Mouse (Mus musculus) heart, embryonic 12.5 days (tissue): Measurements from ENCODE around the gene Vegfa. TPM values are rescaled to one million over a fixed set of nuclear protein-coding genes. Genes with fewer than 3 reads are reported as not detected.

ENCODE experiments used
- ATAC-seq: fragments of 200-750 bp; cut with Nextera tagmentation; 2 replicates; pipeline ENCODE4 v1.8.0; 2017; ENCODE audit warnings: moderate TSS enrichment, moderate library complexity; ENCODE audit not compliant: insufficient number of reproducible peaks, low FRiP score
- H3K27ac ChIP-seq: fragments of 300-500 bp; sonication (generic); 2 replicates; pipeline ENCODE4 v1.5.1; 2016; ENCODE audit warnings: mild to moderate bottlenecking, moderate library complexity; ENCODE audit not compliant: poor library complexity, severe bottlenecking
- H3K27me3 ChIP-seq: fragments of 300-500 bp; sonication (generic); replicated peaks from 2 replicates; pipeline ENCODE4 v1.6.1; 2016; ENCODE audit warnings: mild to moderate bottlenecking, moderate library complexity
- H3K36me3 ChIP-seq: fragments of 300-500 bp; sonication (generic); 2 replicates; pipeline ENCODE4 v1.6.1; 2016; ENCODE audit warnings: mild to moderate bottlenecking, moderate library complexity
- H3K4me1 ChIP-seq: fragments of 300-500 bp; sonication (generic); replicated peaks from 2 replicates; pipeline ENCODE4 v1.6.1; 2016; ENCODE audit warnings: mild to moderate bottlenecking
- H3K4me2 ChIP-seq: fragments of 300-500 bp; sonication (generic); 2 replicates; pipeline ENCODE4 v1.6.1; 2016; ENCODE audit warnings: mild to moderate bottlenecking, moderate library complexity
- H3K4me3 ChIP-seq: fragments of 300-500 bp; sonication (generic); 2 replicates; pipeline ENCODE4 v1.5.1; 2016; ENCODE audit warnings: mild to moderate bottlenecking
- H3K9ac ChIP-seq: fragments of 300-500 bp; sonication (generic); 2 replicates; pipeline ENCODE4 v1.6.1; 2016; ENCODE audit warnings: mild to moderate bottlenecking, moderate library complexity
- H3K9me3 ChIP-seq: fragments of 300-500 bp; sonication (generic); replicated peaks from 2 replicates; pipeline ENCODE4 v1.6.1; 2016; ENCODE audit warnings: mild to moderate bottlenecking, moderate library complexity
- WGBS: fragments of 180-500 bp; shearing (Covaris S2); methylation state at CpG from one replicate; pipeline ENCODE4 v1.1.7; 2016; 5-methylcytosine and 5-hydroxymethylcytosine counted together
- polyA plus RNA-seq: library from polyadenylated mRNA; unstranded; fragments of >200 nt; fragmentation: Nextera tagmentation; extraction: Ambion mirVana; gene quantifications from 2 replicates; pipeline ENCODE4 v1.2.1, GENCODE M21; 2016

Vegfa gene
- polyA plus RNA-seq, 1 experiment from 2014 or later, result 6.5 TPM

DNA sequence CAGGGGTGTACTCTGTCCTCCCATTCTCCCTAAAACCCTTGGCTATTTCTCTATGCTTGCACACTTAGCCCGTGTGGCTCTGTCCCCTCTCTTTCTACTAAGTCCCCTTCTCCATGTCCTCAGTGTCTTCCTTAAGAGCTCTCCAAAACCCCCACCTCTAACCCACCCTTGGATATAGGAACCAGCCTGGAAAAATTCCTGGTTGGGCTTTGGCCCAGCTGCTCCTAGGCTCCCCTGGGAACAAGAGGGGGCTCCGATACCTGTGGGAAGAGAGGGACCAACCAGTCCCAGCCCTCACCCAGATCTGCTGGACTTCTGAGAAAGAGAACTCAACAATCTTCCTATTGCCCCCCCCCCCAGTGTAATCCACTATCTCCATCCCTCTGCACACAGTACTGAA, 1.4 kb upstream of the Vegfa start:
- peaks cover 37% of the 10 kb centered on the region for H3K4me1 ChIP-seq
- 12% methylated on average over 2 of the region's 2 CpGs for WGBS
- no peaks in the 10 kb centered on the region for H3K27me3 ChIP-seq
- H3K9ac ChIP-seq, result no peak overlapping the region; the same call in 1 of the 2 replicates
- H3K4me2 ChIP-seq, result peak overlapping the region; percentile 81
- no peak overlapping the region for H3K27ac ChIP-seq
- ATAC-seq, result no peak
- no peaks in the 10 kb centered on the region for H3K9me3 ChIP-seq
- H3K4me3 ChIP-seq, result no peak overlapping the region
- no peaks in the 10 kb centered on the region for H3K36me3 ChIP-seq

DNA sequence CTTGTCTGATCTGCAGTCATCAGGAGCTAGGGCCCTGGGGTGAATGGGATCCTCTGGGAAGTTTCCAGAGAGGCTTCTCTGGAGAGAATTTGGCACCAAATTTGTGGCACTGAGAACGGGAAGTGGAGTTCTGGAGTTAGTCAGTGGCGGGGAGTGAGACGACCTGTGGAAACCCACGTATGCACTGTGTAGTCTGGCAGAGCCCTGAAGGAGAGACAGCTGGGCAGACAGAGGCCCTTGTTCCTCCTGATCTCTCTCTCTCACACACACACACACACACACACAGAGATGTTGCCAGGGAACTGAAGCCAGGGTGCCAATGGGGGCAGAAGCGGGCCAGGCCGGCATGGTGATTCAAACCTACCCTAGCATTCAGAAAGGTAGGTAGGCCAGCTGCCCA, 953 bp upstream of the Vegfa start:
- WGBS, result 35% methylated on average over 6 of the region's 6 CpGs
- H3K27ac ChIP-seq, result no peak overlapping the region

DNA sequence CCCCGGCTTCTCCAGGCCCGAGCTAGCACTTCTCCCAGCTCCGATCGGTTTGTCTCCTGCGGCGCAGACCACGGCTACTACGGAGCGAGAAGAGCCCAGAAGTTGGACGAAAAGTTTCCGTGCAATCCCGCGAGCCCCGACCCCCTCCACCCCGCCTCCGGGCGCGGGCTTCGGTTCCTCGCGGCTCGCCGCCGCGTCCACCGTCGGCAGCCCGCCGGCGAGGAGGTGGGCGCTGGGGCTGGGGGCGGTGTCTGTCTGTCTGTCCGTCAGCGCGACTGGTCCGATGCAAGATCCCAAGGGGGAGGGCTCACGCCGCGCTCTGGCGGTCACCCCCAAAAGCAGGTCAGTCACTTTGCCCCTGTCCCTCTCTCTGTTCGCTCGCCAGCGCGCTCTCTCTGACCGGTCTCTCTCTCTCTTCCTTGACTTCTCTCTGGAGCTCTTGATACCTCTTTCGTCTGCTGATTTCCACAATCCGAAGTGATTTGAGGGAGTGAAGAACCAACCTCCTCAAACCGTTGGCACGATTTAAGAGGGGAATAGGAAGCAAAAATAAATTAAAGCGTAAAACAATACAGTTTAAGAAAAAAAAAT, 453 bp downstream of the Vegfa start:
- Histone ChIP-seq H3K27me3 (no peaks in the 10 kb centered on the region), H3K9ac (peak overlapping the region; percentile 97), H3K4me2 (peak overlapping the region; percentile 81), H3K9me3 (no peaks in the 10 kb centered on the region), H3K36me3 (no peaks in the 10 kb centered on the region), H3K4me1 (peaks cover 55% of the 10 kb centered on the region), H3K27ac (peak overlapping the region; percentile 95), H3K4me3 (peak overlapping the region; percentile 69)
- ATAC-seq, result no peak
- under 1% methylated on average over 50 of the region's 50 CpGs for WGBS

More for the DNA sequence above, 953 bp upstream of the Vegfa start:
- no peak for ATAC-seq
- Histone ChIP-seq H3K9ac (no peak overlapping the region; the same call in 1 of the 2 replicates), H3K4me2 (peak overlapping the region; percentile 81), H3K4me3 (peak overlapping the region; percentile 69; the same call in 1 of the 2 replicates), H3K4me1 (peaks cover 41% of the 10 kb centered on the region), H3K27me3 (no peaks in the 10 kb centered on the region), H3K36me3 (no peaks in the 10 kb centered on the region), H3K9me3 (no peaks in the 10 kb centered on the region)

DNA sequence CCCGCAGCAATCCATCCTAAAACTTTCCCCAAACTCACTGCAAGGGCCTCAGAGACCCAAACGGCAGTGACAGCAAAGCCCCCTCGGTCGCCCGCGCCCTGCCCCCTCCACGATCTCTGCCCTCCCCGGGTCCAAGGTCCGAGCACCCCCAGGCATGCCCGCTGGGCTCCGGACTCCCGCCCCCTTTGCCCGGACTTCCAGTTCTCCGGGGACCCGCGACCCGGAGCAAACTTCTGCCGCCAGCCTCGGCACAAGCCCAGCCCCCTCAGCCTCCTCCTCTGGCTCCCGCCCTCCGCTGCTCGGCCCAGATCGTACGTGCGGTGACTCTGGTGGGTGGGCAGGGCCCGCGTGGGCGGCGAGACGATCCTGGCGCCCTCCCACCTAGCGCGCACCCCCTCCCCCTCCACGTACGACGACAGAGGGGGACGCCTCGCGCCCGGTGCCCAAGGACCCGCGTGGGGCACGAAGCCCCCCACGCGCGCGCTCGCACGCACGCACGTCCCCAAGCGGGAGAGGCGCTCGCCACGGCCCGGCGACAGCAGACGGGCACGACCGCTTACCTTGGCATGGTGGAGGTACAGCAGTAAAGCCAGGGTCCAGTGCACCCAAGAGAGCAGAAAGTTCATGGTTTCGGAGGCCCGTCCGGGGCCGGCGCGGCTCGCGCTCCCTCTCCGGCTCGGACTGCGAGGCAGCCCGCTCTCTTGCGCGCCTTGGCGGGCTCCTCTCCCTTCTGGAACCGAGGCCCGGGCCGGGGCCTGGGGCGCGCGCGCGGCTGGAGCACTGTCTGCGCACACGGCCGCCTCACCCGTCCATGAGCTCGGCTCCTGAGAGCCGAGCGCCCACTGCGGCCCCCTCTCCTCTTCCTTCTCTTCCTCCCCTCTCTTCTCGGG, 1.2 kb downstream of the Vegfa start:
- no peaks in the 10 kb centered on the region for H3K36me3 ChIP-seq
- peak overlapping the region; percentile 81 for H3K4me2 ChIP-seq
- peak overlapping the region; percentile 97 for H3K9ac ChIP-seq
- peak; percentile 62 for ATAC-seq
- no peaks in the 10 kb centered on the region for H3K27me3 ChIP-seq
- H3K4me3 ChIP-seq, result peak overlapping the region; percentile 69
- peaks cover 55% of the 10 kb centered on the region for H3K4me1 ChIP-seq
- WGBS, result under 1% methylated on average over 85 of the region's 92 CpGs
- no peaks in the 10 kb centered on the region for H3K9me3 ChIP-seq
- H3K27ac ChIP-seq, result peak overlapping the region; percentile 95

DNA sequence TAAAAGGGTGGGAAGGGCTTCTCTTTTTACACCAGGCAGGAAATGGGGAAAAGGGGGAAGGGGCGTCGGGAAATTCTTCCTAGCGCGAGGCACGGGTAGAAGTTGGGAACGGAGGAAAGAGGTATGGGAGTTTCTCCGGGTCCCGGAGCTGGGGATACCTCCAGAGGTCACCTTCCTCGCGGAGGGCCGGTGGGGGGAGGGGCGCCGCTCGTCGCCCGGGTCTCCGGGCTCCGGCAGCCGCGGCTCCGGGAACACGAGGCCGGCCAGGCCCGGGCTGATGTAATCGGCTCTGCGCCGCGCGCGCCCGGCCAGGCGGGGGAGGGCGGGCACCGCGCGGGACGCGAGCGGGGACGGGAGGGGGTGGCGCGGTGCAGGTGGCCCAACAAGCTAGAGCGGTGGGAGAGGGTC, 1.8 kb downstream of the Vegfa start:
- peaks cover 3% of the 10 kb centered on the region for H3K36me3 ChIP-seq
- peak overlapping the region; percentile 97 for H3K9ac ChIP-seq
- WGBS, result under 1% methylated on average over 29 of the region's 43 CpGs
- H3K27me3 ChIP-seq, result no peaks in the 10 kb centered on the region
- peak overlapping the region; percentile 81 for H3K4me2 ChIP-seq
- H3K9me3 ChIP-seq, result no peaks in the 10 kb centered on the region
- H3K27ac ChIP-seq, result peak overlapping the region; percentile 95
- H3K4me3 ChIP-seq, result peak overlapping the region; percentile 69
- H3K4me1 ChIP-seq, result peaks cover 58% of the 10 kb centered on the region
- peak; percentile 26; the same call in 1 of the 2 replicates for ATAC-seq

DNA sequence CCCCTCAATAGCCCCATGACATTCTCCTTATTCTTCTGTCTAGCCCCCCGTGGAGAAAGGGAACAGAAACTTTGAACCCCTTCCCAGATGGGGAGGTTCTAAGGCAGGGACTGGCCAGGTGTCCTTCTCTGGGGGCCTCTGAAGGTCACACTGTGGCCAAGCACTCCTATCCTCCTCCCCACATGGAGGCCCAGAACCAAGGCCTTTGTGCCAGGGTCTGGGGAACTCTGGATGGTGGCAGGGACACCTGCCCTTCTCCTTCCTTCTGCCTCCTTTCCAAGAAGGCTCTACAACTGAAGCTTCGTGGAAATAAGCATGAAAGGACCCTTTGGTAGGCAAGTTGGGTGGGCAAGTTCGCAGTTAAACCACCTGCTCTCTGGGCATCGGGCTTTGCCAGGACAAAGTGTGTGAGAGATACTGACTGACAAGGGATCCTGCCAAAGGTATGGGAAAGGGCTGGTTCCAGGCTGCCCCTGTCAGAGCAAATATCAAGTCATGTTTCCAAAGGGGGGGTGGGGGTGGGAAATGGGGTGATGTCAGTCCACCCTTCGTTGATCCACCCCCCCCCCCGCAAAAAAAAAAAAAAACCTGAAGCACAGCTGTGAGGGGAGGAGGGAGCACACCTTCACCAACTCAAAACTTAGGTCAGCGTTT, 2.5 kb downstream of the Vegfa start:
- peak overlapping the region; percentile 69 for H3K4me3 ChIP-seq
- peak overlapping the region; percentile 97 for H3K9ac ChIP-seq
- H3K27me3 ChIP-seq, result no peaks in the 10 kb centered on the region
- no peak for ATAC-seq
- 13% methylated on average over 7 of the region's 7 CpGs for WGBS
- peaks cover 58% of the 10 kb centered on the region for H3K4me1 ChIP-seq
- peak overlapping the region; percentile 81 for H3K4me2 ChIP-seq
- peak overlapping the region; percentile 95 for H3K27ac ChIP-seq
- peaks cover 10% of the 10 kb centered on the region for H3K36me3 ChIP-seq
- no peaks in the 10 kb centered on the region for H3K9me3 ChIP-seq

DNA sequence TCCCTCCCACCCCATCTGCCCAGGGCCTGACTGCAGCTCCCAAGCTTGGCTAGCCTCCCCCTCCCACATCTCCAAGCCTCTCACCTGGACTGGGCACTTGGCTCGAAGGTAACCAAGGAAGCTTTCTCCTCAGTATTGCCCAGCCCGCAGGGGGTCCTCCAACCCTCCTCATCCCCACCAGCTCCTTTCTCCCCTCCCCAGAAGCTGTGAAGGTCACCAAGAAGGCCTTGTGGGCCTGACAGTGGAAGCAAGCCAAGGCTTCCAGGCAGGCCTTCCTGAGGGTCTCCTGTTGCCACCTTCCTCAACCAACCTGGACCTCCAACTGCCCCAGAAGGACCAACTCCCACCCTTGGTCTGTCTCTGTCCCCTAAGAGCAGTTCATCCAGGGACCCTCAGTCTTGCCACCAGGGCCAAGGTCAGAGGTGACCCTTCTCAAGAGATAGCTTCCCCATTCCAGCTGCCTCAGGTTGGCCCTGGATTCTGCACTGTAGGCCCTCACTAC, 3.1 kb downstream of the Vegfa start:
- H3K27me3 ChIP-seq, result no peaks in the 10 kb centered on the region
- H3K9ac ChIP-seq, result peak overlapping the region; percentile 97
- H3K27ac ChIP-seq, result peak overlapping the region; percentile 95
- 35% methylated on average over 2 of the region's 2 CpGs for WGBS
- peaks cover 16% of the 10 kb centered on the region for H3K36me3 ChIP-seq
- H3K9me3 ChIP-seq, result no peaks in the 10 kb centered on the region
- H3K4me3 ChIP-seq, result peak overlapping the region; percentile 69
- H3K4me1 ChIP-seq, result peaks cover 55% of the 10 kb centered on the region
- peak overlapping the region; percentile 81 for H3K4me2 ChIP-seq
- ATAC-seq, result no peak

DNA sequence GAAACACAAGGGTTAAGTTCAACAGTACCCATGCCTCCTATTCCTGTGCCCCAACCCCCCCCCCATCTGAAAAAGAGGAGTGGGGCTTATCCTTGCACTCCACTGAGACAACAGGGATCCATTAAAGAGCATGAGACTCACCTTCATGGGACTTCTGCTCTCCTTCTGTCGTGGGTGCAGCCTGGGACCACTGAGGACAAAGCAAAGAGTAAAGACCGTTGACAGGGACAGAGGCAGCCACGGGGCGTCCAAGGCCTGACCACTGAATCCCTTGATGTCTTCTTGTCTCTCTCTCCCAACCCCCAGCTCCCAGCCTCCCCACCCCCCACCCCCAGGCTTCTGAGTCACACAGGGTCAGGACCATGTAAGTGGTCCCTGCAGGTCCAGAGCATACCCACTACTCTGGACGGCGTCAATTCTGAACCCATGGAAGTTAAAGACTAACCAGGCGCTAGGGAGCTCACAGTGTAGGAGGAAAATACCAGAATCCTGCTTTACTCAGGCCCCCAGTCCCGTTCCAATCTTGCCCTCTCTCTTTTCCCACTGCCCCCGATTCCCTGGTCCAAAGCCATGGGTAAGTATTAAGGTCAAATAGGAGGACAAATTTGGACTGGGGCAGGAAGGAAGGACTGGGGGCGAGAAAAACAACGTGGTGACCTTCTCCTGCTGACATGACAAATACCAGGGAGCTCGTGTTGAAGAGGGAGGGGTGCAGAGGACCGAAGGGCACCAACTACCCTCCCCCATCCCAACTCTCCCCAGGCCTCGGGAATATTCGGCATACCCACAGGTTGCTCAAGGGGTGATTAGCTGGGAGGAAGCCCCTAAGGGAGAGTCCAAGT, 3.7 kb downstream of the Vegfa start:
- H3K9me3 ChIP-seq, result no peaks in the 10 kb centered on the region
- peak overlapping the region; percentile 81 for H3K4me2 ChIP-seq
- WGBS, result 12% methylated on average over 15 of the region's 15 CpGs
- peaks cover 22% of the 10 kb centered on the region for H3K36me3 ChIP-seq
- peak overlapping the region; percentile 95 for H3K27ac ChIP-seq
- H3K9ac ChIP-seq, result peak overlapping the region; percentile 97
- no peaks in the 10 kb centered on the region for H3K27me3 ChIP-seq
- no peak for ATAC-seq
- H3K4me3 ChIP-seq, result peak overlapping the region; percentile 69
- H3K4me1 ChIP-seq, result peaks cover 49% of the 10 kb centered on the region

DNA sequence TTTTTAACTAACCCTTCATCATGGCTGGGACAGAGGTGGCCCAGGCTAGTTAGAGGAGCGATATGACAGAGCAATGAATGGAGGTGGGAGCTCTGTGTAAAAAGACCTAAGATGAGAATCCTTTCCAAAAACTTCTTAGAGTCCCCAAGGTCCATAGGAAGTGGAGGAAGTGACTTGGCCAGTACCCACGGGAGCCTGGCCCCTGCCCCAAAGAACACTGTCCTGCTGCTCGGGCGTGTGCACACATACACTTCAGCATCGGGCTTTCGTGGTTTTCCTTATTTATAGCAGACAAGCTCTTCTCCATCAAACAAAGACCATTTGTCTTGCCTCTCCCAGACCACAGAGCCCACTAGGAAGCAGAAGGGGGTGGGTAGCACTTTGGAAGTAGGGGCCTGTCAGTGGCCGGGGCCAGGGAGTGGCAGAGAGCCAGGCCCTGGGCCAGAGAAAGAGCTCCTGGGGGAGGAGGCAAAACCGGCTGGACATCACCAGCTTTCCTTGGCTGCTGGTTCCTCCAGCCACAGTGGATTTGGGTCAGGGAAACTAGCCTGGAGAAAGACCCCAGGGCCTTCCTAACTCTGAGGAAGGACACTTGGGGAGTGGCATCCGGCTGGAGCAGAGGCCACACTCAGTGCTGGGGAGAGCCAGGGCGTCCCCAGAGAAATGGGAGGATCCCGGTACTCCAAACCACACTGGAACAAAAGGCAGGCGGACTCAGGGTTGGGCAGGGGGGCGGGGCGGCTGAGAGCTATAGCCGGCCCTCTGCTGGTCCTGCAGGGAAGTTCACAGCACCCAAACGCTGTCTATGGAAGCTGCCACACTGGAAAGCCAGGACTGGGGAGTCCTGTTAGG, 4.9 kb downstream of the Vegfa start:
- Histone ChIP-seq H3K27me3 (no peaks in the 10 kb centered on the region), H3K4me1 (peaks cover 42% of the 10 kb centered on the region), H3K4me3 (peak overlapping the region; percentile 69), H3K9me3 (no peaks in the 10 kb centered on the region), H3K27ac (peak overlapping the region; percentile 95), H3K4me2 (peak overlapping the region; percentile 81), H3K9ac (peak overlapping the region; percentile 97), H3K36me3 (peaks cover 34% of the 10 kb centered on the region)
- WGBS, result 17% methylated on average over 16 of the region's 16 CpGs
- peak; percentile 22; the same call in 1 of the 2 replicates for ATAC-seq
